Mouse (Mus musculus) liver, postnatal 0 days (tissue): ENCODE measurements at regions not wholly inside any gene's neighbourhood (a gene's known extent, or its start where the extent isn't known, plus 50 kb on each side); places are given as distances from the start of the nearest gene placed in this dataset.

Experiments
- CTCF ChIP-seq: sonication (generic); IDR thresholded peaks from 2 replicates; pipeline ENCODE4 v1.5.1; 2016; ENCODE audit warnings: antibody characterized with exemption, low read depth
- EP300 ChIP-seq: IDR thresholded peaks from 2 replicates; pipeline ENCODE4 v1.6.1; 2016; ENCODE audit warnings: antibody characterized with exemption, low read depth, mild to moderate bottlenecking

GRCm38 (mm10) chr7:36915171-36915570, 217.3 kb downstream of the Tshz3 start:
- TF ChIP-seq CTCF (no peak), EP300 (no peak)
